Mouse (Mus musculus): Measurements from ENCODE around the gene Olfr1261.

DNA sequence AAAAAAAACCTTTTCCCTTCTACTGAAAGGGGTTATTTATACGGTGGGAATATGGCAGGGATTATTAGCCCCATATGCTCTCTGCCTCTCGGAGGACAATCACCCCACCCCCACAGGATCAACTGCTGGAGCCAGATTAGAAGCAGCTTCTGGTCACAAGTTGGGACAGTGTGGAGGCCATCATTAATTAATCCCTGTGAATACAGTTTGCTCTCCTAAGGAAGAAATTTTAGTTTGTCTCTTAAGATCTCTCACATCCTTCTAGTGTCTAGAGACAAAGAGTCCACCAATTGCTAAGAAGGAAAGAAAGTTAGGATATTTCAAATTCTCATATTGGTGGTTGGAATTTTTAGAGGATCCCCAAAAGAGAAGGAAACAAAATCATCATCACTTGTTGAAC is 34.5 kb downstream of the Olfr1261 start, which contains the start of gene Olfr1264:
- TF ChIP-seq CTCF (IDR thresholded peaks at IDR 0.05; ENCODE audit: control insufficient read depth, insufficient read depth, insufficient replicate concordance, low read depth, low read length): no peak
- no peak for TF ChIP-seq POLR2A (IDR thresholded peaks at IDR 0.05; ENCODE audit: control insufficient read depth, low read depth, low read length)
